Mouse (Mus musculus) c-Kit-positive CD71-negative TER-119-negative erythroid progenitor cells, embryonic 14.5 days (primary cell): ENCODE results near the gene Nsdhl.
A peak's percentile ranks its signal among the peaks of the same experiment; 100 is the strongest.

Source experiments
- DNase-seq: peaks from one replicate; pipeline ENCODE4 v3.0.0-alpha.2; 2013; ENCODE audit warnings: low read depth

Nsdhl gene

DNA sequence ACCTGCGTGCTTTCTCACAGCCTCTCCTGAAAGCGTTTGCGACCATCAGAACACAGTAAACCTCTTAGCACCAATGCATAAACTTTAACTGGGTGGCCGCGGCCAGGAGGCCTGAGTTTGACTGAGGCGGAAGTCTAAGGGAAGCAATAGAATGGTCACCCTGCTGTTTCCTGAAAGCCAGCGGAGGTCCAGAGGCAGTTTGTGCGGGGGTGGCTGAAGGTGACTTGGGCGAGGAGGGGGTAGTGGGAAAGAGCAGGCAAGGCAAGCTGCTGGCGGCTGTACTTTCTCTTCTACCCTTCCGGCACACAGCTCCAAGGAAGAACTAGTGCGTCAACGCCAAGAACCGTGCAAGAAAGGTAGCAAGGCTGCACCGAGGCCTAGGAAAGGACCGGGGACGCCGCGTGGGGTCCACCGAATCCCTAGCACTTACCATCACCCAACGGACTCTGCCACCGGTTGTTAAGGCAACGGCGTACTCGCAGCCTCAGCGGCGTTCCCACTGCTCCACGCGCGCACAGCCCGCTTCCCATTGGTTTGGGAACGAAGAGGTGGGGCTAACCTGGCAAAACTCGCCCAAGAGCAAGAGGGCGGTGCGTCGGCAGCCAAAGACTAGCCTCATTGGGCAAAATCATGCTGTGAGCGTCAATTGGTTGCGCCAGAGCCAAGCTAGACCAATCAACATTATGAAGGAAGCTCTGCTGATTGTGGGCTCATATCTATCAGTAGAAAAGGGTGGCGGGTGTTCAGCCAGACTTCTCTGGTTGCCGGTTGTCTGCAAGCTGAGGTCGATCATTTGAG lies at the start of gene Nsdhl, which contains the start of gene Cetn2:
Nsdhl (plus strand) TSS at position 674 of the 798 bp plus-strand sequence.
Cetn2 (minus strand) TSS at position 528 of the 798 bp plus-strand sequence.
- peak; percentile 80 for DNase-seq

DNA sequence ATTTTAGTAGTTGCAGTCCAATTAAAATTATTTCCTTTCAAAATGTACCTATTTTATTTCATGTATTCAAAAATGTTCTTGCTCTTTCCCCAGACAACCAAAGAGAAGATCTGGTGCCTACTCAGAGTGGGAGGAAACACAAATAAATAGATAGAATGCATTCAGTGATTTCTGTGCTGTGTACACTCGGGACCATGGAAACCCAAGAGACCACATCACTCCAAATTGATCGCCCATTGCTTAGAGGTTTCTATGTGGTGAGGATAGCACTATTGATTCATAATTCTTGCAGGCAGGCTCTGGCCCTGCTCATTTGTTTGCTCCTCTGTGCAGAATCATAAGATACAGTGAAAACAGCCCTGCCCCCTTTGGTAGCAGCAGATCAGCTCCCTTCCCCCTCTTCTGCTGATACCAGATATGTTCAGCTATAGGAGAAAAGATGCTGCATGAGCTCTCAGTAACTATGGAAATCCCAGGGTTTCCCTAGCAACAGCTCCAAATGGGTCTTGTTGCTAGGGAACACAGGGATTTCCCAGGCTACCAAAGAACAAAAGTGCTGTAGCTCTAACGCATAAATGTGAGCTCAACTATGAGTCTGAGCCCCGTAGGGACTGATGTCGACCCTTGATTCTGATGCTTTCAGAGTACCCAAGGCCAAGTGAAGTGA lies 22.8 kb upstream of the Nsdhl start:
- DNase-seq = no peak

DNA sequence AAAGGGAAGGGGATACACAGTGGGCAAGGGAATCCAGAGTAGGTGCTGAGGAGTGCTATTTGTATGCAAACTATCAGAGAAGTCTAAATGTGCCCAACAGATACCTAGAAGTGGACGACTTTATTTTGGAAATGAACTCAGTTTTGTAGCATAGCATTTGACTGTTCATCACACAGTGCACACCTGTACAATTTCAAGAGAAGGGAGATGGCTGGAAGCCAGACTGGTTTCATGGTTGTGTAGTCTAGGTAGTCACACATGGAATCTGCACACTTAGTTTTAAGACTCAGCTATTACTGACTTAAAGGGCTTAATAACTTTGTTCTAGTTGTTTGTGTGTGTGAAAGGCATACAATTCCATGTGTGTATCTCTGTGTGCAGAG lies 22.3 kb upstream of the Nsdhl start:
- no peak for DNase-seq

DNA sequence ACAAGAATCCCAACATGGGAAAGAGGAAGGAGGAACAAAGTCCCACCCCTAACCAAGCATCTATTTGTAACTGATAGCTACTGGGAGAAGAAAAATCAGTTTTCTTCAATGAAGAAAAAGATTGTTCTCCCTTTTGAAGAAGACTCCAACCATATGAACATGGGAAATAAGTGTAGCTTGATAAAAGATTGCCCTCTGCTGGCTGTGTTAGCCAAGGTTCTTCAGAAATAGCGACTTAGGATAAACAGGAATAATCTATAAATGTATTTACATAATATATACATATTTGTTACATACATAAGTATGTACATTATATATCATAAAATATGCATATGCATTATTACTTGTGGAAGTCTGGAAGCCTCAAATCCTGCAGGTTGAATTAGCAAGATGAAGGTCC lies 15.8 kb upstream of the Nsdhl start:
- DNase-seq = no peak

DNA sequence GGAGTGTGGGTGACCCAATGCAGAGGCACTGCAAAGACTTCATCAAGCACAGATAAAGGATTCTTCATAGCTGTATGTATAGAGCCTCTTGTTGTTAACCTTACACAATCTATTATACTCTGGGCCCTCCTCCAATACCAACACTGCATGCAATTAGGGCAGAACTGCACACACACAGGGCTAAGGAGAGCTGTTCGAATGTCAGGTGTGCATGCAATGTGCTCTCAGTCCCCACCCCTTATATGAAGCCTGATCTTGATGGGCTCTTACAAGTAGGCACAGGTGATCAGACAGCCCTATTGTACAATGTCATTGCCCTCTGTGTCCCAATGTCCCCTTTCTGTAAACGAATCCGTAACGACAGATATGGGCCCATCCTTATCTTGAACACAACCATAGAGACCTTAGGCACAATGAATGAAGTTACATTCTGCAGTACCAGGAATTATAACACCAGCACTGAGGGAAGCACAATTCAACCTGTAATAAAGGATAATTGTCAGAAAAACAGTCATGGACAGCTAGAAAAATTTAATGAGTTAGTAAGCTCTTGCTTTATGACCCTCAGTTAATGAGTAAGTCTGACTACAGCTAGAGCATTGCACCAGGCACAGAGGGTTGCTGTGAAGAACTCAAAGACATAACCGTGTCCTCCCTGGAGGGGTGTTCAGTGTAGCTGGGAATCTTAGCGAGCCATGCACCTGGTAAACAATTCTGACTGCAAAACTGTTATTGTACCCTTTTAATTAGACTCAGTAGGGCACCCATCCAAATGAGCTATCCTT lies 10.5 kb upstream of the Nsdhl start:
- no peak for DNase-seq

DNA sequence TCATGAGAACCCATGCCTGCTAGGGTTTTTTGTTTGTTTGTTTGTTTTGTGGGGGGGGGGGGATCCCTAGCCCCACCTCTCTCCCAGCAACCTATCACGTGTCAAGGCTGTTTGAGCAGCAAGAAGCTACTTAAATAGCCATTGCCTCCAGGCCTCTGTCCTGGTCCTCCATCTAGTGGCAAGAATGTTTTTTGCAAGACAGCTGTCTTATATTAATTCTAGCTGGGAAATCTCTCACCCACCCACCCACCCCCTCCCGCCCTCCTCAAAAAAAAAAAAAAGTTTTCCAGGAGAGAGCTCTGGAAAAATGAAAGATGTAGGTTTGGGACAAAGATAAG lies 10.0 kb upstream of the Nsdhl start:
- no peak for DNase-seq

DNA sequence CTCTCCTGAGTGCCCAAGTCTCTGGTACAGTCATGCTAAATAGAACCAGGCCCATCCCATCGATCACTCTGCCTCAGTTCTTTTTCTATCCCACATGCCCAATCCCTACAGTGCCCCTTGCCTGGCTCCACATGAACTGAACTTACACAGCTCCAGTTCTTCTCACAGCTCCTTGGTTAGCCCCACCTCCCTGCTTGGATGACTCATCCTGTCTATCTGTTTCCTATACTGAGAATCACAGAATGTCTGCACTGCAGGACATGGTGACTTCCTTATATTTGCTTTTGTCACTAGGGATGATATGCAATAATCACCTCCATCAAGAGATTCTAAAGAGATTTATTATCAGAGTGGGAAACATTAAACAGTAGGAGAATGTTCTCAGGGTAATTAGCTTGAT lies 6.7 kb upstream of the Nsdhl start:
- DNase-seq = no peak

DNA sequence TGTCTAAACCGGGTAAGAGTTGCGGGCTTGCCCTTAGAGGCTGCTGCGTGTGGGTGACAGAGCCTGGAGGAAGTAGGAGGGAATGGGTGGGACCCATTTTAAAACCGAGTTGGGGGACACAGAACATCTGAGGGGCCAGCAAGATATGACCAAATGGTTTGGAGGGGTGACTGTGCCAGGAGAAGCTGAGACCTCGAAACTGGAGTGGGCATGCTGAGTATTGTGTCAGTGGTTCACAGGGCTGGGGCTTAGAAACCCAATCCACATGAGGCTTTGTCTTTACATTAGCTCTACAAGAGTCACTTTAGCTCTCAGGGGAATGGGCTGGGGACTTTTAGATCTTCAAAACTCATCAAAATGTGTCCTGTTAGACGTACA lies 314 bp downstream of the Nsdhl start:
- no peak for DNase-seq

DNA sequence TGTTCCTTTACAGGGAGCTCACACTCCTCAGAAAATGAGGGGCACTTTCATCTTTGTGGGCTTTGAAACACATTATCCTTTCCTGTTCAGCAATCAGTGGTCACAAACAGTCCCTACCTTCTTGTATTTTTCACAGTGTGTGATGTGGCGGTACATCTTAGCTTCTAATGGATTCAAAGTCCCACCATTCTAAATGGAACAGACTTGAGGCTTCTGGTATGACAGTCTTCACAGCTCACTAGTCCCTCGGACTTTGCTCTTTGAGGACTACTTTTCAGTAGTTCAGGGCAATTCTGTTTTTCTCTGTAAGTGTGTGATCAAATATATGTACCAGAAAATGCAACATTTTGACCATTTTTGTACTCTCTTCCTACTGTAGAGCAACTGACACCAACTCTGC lies 3.0 kb downstream of the Nsdhl start:
- DNase-seq = no peak

DNA sequence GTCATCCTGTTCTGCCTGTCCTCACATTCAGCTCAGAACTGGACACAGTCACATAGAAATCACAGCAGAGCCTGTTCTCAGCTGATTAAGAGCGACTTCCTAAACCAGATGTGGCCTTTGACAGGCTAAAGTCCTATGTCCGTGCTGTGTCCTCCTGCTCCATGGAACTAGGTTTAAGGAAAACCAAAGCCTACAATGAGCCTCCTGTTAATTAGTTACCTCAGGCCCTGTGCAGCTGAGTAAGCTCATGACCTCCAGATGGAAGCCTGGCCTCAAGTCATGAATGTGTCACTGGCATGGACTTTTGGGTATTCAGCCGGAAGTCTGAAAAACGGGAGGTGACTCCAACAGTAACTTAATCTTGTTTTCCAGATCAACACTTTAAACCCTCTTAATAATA lies 35.1 kb downstream of the Nsdhl start:
- no peak for DNase-seq

DNA sequence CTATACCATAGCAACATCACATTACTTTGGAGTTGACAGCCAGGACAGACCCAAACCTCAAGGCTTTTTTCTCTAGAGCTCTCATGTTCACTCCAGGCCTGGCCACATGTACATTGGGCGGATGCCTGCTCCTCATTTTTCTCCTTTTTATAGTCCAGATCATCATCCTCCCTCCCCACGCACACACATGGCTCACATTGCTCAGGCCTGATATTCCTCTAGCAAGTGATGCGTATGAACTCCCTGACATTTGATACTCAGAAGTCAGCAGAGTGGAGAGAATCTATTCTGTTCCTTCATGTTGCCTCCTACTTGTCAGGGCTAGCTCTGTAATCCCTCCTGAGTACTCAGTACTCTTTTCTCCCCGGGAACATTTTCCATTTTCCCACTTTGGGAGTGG lies 38.1 kb downstream of the Nsdhl start:
- DNase-seq = no peak

DNA sequence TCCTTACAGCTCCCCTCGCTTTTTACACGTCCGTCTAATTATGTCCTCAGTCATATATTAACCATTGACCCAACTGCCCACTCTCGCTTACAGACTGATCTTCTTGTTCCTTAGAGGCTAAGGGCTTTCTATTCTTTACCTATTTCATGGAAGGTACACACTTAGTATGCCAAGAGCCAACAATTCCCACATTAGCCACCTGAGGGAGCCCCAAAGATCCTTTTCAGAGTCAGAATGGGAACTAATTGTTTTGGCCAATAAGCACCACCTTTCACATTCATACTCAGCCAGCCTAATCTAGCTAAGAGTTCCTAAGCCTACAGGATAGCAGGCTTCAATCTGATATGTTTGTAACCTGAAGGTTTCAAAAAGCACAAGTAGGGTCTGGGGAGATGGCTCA lies 42.1 kb downstream of the Nsdhl start:
- no peak for DNase-seq

DNA sequence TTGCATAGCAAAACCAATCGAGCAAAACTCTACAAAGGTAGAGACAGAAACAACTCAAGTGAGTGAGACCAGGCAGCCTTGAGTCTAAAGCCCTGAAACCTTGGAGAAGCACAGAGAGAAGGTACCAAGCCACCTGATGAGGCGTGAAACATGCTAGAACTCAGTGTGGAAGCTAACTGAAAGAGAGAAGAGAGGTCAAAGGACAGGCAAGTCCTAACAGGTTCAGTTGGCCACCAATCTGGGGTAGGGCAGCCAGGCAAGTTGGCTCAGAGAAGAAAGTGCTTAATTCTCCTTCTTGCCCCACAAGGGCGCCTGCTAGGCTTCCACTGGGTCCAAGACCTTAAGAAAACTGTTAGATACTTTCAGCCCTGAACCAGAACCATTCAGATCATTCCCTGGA lies 43.2 kb downstream of the Nsdhl start:
- DNase-seq = no peak

DNA sequence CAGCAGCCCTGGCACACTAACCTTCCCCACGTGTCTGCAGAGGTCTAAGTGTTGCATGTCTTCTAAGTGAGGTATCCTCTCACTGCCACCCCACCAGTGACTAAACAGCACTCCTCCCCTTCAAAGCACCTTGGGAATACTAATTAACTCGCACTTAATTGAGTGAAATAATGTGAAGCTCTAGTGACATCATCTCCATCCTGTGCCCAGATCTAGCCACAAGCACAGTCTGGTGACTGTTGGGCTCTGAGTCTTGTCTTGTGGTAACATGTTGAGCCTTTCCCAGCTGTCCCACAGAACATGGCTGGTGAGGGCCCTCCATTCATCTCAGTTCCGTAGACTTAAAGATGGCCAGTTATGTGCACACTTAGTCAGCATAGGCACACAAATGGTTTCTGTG lies 44.4 kb downstream of the Nsdhl start:
- no peak for DNase-seq

DNA sequence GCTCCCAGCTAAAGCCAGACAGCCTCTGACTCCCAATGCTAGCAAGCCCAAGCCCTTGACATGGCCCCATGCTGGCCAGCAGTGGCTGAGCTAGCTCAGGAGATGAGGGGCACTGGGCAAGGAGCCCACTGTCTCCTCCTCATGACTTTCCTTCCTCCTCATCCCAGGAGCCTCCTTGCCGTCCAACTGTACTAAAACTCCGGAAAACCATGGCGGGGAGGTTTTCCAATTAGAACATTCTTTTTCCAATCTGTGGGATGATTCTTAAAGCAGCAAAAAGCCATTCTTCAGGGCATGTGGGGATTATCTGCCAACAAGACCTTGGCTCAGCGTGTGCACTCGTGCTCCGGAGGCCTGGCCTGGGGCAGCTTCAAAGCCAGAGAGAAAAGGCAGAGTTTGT lies 64.5 kb downstream of the Nsdhl start:
- no peak for DNase-seq

DNA sequence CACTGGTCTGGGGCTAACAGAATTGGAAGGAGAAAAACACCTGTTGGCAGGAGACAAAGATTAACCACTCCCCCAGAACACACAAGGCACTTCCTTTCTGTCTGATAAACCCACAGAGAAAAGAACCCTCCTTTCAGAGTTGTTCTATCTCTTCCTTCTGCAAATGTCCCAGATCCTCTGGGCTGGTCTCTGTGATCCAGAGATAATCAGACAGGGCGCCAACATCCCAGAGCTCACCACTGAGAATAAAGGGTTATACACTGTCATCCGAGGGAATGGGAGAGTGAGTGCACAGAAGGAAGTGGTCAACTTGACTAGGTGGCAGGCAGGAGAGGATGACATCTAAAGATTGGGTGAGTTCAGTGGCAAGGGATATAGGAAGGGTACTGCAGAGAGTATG lies 67.2 kb downstream of the Nsdhl start:
- no peak for DNase-seq

DNA sequence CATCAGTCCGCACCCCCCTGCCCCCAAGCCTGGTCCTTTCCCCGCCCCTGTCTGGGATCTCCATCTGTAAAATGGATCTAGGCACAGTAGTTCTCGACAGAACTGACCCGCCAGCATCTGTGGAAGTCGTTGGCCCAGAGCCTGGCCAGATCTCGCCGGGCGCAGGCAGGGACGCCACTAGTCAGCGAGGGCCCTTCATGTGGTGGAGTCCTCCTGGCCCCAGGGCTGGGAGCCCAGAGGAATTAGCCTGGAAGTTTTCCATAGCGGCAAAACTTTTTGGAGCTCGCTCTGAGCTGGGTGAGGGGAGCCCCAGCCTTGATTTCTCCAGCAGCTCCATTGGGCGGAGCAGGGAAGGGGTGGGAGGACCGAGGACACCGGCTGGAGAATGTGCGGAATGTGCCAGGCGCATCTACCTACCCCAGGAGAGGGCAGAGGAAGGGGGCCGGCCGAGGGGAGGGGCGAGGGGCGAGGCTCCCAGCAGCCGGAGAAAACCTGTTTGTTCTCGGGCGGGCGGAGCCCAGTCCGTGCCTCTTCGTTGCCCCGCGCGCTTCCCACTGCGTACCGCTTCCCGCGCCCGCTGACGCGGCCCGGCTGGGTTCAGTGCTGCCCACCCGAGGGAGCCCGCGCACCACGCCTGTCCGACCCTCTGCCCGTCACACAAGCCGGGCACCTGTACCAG lies 68.6 kb downstream of the Nsdhl start, which contains the start of gene Zfp185:
Zfp185 (plus strand) TSS at position 499 of the 679 bp plus-strand sequence.
- no peak for DNase-seq

DNA sequence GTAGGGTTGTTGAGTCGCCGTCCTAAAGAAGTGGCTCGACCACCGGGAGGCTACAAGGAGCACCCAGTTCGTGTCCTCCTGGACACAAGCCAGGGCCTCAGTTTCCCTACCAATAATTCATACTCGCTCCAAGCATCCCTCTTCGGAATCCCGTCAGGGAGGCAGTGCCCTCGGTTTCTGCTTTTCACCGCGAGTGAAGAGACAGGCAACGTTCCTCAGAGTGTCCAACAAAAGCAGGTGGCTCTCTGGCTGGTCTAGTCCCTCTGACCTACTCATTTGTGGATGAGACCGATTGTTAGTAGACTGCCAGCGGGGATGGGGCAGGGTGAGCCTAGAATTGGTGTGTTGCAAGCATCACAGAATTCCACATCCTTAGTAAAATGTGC lies 69.2 kb downstream of the Nsdhl start:
- DNase-seq = no peak

DNA sequence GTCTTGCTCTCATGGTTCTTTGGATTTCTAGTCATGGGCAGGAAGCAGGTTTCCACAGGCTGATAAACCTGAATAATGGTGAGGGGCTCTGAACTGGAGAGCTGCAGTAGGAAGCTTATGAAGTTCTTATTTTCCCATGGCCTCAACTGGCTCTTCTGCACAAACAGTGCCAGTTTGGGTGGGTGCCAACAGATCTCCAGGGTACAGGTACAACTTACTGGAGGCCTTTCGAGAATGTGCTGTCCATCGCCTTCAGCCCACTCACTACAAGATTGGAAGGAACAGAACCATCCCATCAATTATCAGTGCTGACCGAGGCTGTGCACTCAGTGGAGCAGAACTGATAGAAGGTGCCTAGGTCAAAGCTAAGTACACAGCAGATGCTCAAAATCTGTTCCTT lies 70.1 kb downstream of the Nsdhl start:
- DNase-seq = no peak

DNA sequence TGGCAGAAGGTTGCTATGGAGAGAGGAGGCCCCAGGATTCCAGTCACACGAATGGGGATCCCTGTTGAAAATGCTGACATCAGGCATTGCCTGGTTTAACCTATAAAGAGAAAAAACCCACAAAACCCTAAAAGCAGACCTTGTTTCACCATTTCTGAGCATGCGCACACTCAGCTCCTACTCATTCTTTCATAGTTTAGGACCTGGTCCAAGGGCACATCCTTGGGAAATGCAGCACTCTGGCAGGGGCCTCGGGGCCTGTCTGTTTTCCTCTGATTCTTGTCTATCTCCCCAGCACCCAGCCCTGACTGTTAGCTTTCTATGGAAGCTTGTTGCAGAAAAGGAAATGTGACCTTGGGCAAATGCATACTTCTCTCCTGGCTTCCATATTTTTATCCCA lies 72.2 kb downstream of the Nsdhl start:
- no peak for DNase-seq

DNA sequence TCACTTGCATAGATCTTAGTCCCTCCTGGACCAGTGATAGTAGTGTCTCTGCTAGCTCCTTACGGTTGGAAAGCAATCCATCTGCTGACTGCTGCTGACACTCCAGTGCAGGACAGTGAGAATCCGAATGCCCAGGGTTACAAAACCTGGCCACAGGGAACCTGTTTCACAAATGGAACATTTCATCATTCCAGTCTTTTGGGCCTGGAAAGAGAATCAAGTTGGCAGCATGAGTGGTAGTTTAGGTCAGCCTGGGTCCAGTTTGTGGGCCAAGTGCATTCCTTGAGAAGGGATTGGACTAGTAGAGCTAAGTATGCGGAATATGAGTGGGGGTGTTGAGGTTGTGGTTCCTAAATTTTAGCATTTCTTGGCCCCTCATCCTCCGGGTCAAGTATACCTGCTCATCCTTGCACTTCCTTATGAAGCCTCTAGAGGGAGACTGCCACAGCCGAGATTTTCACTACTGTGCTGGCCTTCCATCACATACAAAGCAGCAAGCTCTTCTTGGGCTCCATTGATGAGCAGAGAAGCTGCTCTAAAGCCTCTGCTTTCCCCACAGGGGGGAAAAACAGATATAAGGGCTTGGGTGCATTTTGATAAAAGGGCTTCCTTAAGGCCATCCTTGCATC lies 74.0 kb downstream of the Nsdhl start:
- no peak for DNase-seq

DNA sequence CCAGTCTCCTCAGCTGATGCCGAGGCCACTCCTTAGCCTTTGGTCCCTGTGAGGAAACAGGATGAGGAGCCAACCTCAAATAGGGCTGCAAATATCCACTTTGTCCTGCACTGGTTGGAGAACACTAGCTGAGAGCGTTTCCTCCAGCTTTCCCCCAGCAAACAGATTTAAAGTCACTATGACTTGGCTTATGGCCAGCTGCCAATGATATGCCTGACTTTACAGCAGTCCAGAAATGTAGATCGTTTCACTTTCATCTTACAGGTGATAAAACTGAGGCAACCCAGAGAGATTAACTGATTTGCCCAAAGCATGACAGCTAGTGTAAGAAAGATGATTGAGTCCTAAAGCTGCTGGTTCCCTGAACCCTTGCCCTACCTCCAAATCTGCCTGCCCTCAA lies 77.2 kb downstream of the Nsdhl start:
- DNase-seq = no peak
